In the genomic region with DNA sequence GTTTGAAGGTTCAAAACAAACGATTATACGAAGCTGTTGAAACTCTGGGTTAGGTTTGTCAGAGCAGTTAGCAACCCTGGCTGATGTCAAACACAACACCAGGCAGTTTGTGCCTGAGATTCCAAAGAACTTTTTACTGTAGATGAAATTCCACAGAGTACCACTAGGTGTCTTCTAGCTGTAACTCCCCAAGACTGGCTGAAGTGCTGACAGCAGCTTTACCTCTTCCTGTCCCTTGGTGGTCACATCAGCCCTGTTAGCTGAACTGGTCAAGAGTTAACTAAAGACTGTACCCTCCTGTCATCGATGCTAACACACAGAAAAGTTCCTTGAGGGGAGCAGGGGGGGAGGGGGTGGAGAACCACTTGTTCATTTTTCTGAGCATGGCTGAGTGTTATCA, we compare ENCODE assay signal across 8 mouse cellular contexts. TPM values are rescaled to one million over a fixed set of nuclear protein-coding genes. Genes with fewer than 3 reads are reported as not detected.
DNase-seq lines count a peak whose midpoint lies in the region.

No protein-coding gene starts in this region.

- intact Hi-C loops in left cerebral cortex, postnatal 36 days (cut with DNase I): loop anchor here (5.0 kb wide), 1 partner anchor 136 kb away; no protein-coding TSS in a partner anchor

- DNase-seq in gastrocnemius, adult 18-20 months (ENCODE audit: low spot score): peak; percentile 5
- no peak for DNase-seq in gastrocnemius, postnatal 25 days
- DNase-seq in right cerebral cortex, adult 18-20 months: peak; percentile 1
- DNase-seq in right cerebral cortex, postnatal 25 days: no peak
- peak; percentile 3 for DNase-seq in kidney, postnatal 14 days
- DNase-seq in telencephalon, adult 2 months (ENCODE audit: low read depth, low spot score): peak; percentile 8
- no peak for DNase-seq in right cerebral cortex, postnatal 4 days
- DNase-seq in left cerebral cortex, postnatal 36 days (ENCODE audit: low spot score in 2 of 2): no peak

RNA-seq across cellular contexts. Expression of a gene that starts 46.0 kb away (rescaled TPM):
- total RNA-seq in gastrocnemius, adult 18-20 months (2021): not detected
- total RNA-seq in gastrocnemius, postnatal 25 days (2021): not detected
- total RNA-seq in left cerebral cortex, postnatal 36 days (2021): 10 to 100 TPM; 19.6 to 20.1 TPM

Comparison
In these comparisons a context has a peak if more than half of its experiments do, and no peak if none do; other contexts are left out.
1. DNase-seq: peak in gastrocnemius, adult 18-20 months (single experiment), right cerebral cortex, adult 18-20 months (single experiment), kidney, postnatal 14 days (single experiment) and telencephalon, adult 2 months (single experiment); none in gastrocnemius, postnatal 25 days (single experiment), right cerebral cortex, postnatal 25 days (single experiment), right cerebral cortex, postnatal 4 days (single experiment) and left cerebral cortex, postnatal 36 days (0 of 2).
2. RNA of a gene that starts 46.0 kb away (total RNA-seq): 19.6 to 20.1 TPM in left cerebral cortex, postnatal 36 days; not detected in gastrocnemius, postnatal 25 days and not detected in gastrocnemius, adult 18-20 months; every median in the first group is over 10 times any median in the second.